Mouse (Mus musculus) adrenal gland, postnatal 0 days (tissue): ENCODE measurements around the gene Ifi203. TPM values are rescaled to one million over a fixed set of nuclear protein-coding genes. Genes with fewer than 3 reads are reported as not detected.

Source experiments
- polyA plus RNA-seq: library from polyadenylated mRNA; unstranded; fragments of >200 nt; fragmentation: Nextera tagmentation; extraction: Ambion mirVana; gene quantifications from 2 replicates; pipeline ENCODE4 v1.2.1, GENCODE M21; 2015

The Ifi203 gene
- 6.6 and 8.8 TPM in 2 replicates for polyA plus RNA-seq

DNA sequence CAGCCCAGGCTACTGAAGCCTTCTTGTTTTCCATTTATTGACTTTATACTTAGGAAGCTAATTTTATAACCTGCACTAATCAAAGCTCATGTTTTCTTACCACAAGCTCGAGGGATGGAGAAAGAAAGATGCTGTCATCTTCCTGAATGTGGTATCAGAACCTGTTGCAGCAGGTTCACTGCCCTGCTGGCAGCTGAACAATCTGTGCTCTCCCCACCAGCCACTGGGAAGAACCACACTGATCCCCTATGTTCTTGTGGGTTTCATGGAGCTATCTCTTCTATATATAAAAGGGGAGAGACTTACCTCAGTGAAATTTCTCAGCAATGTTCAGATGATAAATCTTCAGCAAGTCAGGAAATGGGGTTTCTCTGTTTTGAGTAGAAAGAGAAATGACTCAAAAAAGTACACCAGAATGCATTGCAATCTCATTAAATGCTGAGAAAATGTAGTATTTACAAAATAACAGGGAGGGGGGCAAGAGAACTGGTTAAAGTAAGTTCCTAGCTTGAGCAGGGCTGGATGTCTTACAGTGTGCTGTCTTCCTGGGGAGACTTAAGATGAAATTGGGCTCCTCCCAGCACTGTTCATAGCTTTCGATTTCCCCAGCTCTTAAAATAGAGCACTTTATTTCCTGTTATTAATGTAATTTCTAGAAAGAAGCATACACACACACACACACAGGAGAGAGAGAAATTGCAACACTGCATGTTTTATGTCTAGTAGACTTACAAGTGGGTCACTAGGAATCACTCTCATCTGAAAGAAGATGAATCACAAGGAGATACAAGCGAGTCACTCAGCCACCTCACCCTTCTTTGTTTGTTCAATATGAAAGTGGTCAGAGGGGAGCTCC lies at the start of gene Ifi203, which contains the start of gene Mndal:
Gene Ifi203, minus strand, starts transcription at position 749 of the 856 bp plus-strand sequence.
Gene Mndal, minus strand, starts transcription at position 568 of the 856 bp plus-strand sequence.

GRCm38 (mm10) chr1:173982694-173983305 lies 40.3 kb upstream of the Ifi203 start, which contains the start of gene Ifi202b:
Gene Ifi202b (minus strand): TSS chr1:173982744.

DNA sequence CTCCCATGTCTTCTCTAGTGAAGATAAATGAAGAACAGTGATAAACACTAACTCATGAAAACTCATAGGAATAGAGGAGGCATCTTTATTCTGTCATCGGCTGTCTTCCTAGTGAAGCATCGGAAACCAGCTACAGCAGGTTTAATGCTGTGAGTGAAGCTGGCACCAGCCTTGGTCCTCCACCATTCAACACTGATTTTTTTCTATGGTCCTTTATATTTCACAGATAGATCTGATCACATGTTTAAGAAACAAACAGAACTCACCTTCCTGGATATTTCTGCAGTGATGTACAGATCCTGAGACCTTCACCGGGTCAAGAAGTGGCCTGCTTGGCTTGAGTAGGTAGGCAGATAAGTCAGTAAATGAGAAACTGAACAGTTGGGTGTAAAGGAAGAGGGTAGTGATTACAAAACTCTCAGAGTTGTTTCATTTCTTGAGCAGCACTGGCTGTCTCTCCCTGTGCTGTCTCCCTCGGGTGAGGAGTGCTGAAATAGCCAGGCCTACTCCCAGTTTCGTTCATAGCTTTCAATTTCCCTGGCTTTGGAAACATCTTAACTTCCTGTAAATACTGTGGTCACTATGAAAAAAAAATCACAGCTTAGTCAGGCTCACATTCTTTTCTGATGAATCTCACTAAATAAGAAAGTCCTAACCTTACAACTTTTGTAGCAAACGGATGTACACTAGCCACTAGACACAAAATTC lies 29.8 kb downstream of the Ifi203 start, which contains the start of gene Ifi211:
Gene Ifi211, minus strand, starts transcription at position 499 of the 708 bp plus-strand sequence.

Other genes with a start within 250 kb of the Ifi203 start
- 2.8 and 3.3 TPM in 2 replicates for gene Ifi207, start 200.9 kb downstream of the Ifi203 start, polyA plus RNA-seq
- gene Ifi204, start 175.7 kb downstream of the Ifi203 start, polyA plus RNA-seq: 12.5 and 14.1 TPM in 2 replicates
- 4.8 and 6.8 TPM in 2 replicates for gene Ifi211, start 29.6 kb downstream of the Ifi203 start, polyA plus RNA-seq
- 8.1 and 16.0 TPM in 2 replicates for gene Mndal, start 181 bp downstream of the Ifi203 start, polyA plus RNA-seq
- gene Ifi202b, start 40.1 kb upstream of the Ifi203 start, polyA plus RNA-seq: not detected in 2 replicates
- gene Ifi205, start 89.1 kb upstream of the Ifi203 start, polyA plus RNA-seq: 2.3 and 6.1 TPM in 2 replicates
- 0.06 TPM in 1 of 2 replicates, not detected in the other for gene Olfr433, start 98.0 kb upstream of the Ifi203 start, polyA plus RNA-seq
- gene Olfr432, start 106.5 kb upstream of the Ifi203 start, polyA plus RNA-seq: not detected in 2 replicates
- gene Olfr430, start 123.9 kb upstream of the Ifi203 start, polyA plus RNA-seq: not detected in 2 replicates
- gene Olfr429, start 141.7 kb upstream of the Ifi203 start, polyA plus RNA-seq: not detected in 2 replicates
- gene Olfr427, start 154.2 kb upstream of the Ifi203 start, polyA plus RNA-seq: not detected in 2 replicates
- gene Olfr231, start 178.5 kb upstream of the Ifi203 start, polyA plus RNA-seq: not detected in 2 replicates
- gene Olfr424, start 188.8 kb upstream of the Ifi203 start, polyA plus RNA-seq: not detected in 2 replicates
- gene Olfr420, start 213.0 kb upstream of the Ifi203 start, polyA plus RNA-seq: not detected in 2 replicates
- 0.57 and 0.65 TPM in 2 replicates for gene Spta1, start 230.1 kb upstream of the Ifi203 start, polyA plus RNA-seq